Mouse (Mus musculus) thymus, postnatal 4 days (tissue): ENCODE measurements around the gene Kcnf1.

Experiments used
- DNase-seq: peaks from one replicate; pipeline ENCODE4 v3.0.0; 2021

Gene Kcnf1

DNA sequence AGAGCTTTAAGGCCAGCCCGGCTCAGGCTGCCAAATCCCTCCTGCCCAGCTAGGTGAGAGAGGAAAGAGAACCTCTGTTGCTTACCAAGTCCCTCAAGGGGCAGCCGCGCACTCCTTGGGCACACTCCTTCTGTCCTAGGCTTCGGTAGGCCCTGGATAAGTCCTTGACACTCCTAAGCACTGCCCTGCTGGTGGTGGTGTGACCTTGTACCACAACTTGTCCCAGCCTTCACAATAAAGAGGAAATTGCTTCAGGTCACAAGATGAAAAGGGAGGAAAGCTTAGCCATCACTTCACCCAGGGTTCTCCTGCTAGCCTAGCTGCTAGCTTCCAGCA, at the start of gene Kcnf1:
Gene Kcnf1 (minus strand): TSS at position 132 of the 336 bp plus-strand sequence.
- no peak for DNase-seq

DNA sequence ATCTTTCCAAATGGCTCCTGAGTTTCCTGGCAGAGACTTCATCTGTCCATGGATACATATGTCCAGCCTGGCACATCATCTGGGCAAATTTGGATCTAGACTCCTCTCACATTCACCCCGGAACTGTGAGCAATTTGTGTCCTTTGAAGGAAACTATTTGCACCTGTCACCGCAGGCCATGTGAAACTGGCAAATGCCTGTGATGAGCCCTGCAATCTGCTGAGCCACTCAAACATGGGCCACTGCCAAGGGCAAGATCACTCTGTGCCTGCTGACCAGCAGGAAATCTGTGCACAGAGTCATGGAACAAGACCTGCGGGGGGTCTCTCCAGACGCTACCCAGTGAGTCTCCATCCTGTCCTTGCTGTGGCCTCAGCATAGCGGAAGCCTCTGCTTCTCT, 48.3 kb upstream of the Kcnf1 start:
- no peak for DNase-seq

DNA sequence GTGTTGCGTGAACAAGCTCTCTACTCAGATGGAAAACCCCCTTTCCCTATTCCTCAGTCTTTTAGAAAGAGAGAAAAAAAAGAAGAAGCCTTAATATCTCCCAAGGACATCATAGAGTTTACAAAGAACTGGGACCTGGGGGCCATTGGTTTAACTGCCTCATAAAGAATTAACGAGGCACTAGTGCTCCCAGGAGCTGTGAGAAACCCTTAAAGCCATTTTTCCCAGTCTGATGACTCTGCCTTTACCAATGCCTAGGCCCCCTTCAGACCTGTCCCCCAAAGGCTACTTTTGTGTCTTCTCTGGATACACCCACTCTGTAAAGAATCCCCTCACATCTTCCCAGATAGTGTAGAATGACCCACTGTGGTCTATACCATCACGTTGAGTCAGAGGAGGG, 46.4 kb upstream of the Kcnf1 start:
- no peak for DNase-seq

DNA sequence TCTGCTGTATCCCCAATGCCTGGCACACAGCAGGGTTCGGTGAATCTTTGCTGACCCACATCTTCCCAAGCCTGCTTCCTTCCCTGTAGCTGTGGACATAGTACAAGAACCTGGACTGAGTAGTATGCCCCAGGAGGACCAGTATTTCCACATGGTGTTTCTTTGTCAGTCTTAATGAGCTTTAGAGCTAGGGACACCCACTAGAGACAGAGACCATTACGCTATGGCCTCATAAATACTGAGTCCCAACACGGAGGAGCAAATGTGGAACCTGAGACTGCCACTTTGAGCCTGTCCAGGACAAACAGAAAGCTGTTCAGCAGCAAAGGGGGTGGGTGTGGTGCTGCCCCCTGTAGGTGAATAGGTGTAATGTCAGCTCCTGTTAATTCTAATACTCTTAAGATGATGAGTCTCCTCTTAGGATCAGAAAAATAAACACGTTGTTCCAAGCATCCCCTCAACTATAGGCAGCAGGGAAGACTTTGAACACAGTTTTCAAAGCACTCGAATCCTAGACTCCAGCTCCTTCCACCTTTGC, 45.3 kb upstream of the Kcnf1 start:
- DNase-seq, result peak; percentile 38

DNA sequence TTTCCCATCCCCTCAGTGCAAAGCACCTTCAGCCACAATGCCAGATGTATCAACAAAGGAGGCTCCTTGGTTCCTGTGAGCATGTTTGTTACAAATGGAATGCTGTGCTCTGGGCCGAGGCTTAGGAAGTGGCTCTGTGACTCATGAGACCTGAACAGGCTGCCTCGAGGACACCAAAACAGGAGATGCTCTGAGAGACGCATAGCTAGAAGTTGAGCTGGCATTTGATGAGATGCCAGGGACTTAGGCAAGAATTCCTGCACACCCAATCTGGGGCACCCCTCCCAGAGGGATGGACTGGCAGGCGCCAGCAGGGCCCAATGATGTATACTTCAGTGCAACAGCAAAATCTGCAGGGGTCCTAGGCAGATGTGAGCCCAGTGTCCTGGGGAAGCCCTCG, 43.9 kb upstream of the Kcnf1 start:
- DNase-seq, result no peak

GRCm38 (mm10) chr12:17219107-17219506, 42.4 kb upstream of the Kcnf1 start:
- DNase-seq, result no peak

GRCm38 (mm10) chr12:17218390-17218789, 41.7 kb upstream of the Kcnf1 start:
- no peak for DNase-seq

- DNase-seq, result no peak
These were observed 39.1 kb upstream of the Kcnf1 start for GRCm38 (mm10) chr12:17215751-17216150.

DNA sequence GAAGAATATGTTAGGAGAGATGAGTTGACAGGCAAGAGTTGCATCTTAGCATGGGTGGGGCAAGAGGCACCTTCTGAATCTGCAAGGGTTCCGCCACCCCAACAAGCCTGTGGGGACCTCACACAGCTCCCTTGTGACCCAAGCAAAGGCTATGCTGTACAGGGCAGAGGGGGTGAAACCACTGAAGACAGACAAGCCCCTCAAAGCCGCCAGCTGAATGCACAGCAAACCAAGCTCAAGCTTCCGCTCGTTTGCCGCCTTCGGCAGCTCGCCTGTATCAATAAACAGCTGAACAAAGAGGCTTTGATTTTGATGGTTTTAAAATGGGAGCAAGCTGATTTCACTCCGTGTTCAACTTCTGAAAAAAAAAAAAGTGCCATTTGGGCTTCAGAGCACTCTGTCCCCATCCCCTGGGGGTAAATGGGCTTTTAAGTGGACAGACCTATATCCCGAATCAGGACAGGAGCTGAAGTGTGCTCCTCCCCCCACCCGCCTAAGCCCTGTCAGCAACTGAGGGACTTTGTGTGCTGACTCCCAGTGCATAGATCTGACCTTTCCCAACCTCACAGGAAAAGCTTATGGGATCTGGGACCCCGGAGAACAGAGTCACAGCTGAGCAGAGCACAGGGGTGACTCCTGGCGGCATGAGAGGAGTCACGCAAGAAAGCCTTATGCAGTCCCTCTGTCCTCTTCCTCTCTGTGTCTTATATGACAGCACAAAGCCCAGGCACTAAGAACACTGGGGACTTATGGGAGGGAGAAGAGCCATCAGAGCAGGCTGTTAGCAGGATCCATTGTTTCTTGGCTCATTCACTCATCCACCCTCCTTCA, 26.0 kb upstream of the Kcnf1 start:
- DNase-seq, result no peak

- no peak for DNase-seq
These were observed 21.9 kb upstream of the Kcnf1 start for GRCm38 (mm10) chr12:17198621-17199020.

DNA sequence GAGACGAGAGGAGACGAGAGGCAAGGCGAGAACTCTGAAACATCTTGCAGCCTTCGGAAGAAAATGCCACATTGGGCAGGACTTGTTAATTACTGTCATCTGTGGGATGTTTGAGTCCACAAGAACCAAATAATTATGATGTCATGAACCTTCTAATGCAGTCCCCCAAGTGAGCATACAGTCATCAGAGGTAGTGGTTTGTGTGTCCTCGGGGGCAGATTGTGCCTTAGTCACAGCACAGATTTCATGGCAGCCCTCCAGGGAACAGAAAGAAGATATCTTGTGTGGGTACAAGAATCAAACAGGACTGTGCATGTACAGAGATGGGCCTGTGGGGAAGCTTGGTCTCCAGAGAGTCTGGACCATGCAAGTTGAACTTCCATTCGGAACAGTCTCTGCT, 17.5 kb upstream of the Kcnf1 start:
- no peak for DNase-seq

DNA sequence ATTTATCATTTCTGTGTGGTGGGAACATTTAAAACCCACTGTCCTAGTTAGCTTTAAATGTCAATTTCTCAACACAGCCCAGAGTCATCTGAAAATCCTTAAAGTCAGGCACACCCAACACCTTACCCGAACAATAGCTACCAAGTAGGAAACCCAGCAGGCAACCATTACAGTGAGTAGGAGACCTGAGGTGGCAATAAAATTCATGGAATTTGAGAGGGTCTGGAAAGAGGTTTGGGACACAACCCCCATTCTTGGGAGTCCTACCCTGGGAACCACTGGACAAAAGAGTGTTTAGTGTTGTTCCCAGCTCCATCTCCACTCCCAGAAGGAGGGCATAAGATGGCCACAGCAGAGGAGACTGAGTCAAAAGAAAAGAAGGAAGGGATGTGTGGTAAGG, 16.6 kb upstream of the Kcnf1 start:
- no peak for DNase-seq

- DNase-seq, result no peak
These were observed 16.2 kb upstream of the Kcnf1 start for GRCm38 (mm10) chr12:17192887-17193286.

DNA sequence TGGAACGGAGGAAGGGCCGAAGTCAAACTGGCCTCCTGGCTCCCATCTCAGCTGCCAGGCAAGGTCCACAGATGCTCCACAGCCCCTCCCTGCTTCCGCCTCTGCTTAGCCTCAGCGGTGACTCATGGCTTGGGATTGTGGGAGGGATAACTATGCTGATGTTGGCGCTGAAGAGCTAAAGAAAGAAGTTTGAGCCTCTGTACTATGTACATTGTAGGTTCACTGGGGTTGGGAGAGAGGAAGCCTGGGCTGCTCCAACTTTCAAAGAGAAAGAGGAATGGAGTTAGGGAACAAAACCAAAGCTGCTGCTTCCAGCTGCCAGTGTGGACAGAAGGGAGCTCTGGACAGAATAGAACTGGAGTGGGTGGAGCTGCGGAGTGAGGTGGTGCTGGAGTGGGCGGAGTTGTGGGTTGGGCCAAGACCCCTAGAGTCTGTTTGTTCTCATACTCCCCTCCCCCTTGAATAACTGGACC, 7.7 kb upstream of the Kcnf1 start:
- DNase-seq, result no peak

DNA sequence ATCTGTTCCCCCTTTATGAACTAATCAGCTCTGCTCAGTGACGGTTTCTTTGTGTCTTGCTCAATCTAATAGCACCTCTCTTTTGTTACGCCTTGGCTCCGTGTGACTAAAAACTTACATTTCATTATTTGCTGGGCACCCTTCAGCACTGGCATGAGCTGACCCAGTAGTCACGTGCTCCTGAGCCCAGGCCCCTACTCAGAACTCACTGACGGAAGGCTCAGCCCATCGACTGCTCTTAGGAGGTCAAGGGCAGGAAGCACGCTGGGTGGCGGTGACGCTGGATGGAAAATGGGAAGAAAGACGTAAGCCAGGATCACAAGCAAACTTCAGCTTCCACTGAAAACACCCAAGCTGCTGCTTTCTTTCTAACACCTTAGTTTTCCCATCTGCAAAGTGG, 7.1 kb upstream of the Kcnf1 start:
- DNase-seq, result no peak

- DNase-seq, result peak; percentile 67
These were observed 489 bp downstream of the Kcnf1 start for GRCm38 (mm10) chr12:17176041-17176756.

- peak; percentile 19 for DNase-seq
These were observed 1.1 kb downstream of the Kcnf1 start for GRCm38 (mm10) chr12:17175531-17175951.

- no peak for DNase-seq
These were observed 1.6 kb downstream of the Kcnf1 start for GRCm38 (mm10) chr12:17175124-17175523.

- no peak for DNase-seq
These were observed 2.4 kb downstream of the Kcnf1 start for GRCm38 (mm10) chr12:17174134-17174893.

DNA sequence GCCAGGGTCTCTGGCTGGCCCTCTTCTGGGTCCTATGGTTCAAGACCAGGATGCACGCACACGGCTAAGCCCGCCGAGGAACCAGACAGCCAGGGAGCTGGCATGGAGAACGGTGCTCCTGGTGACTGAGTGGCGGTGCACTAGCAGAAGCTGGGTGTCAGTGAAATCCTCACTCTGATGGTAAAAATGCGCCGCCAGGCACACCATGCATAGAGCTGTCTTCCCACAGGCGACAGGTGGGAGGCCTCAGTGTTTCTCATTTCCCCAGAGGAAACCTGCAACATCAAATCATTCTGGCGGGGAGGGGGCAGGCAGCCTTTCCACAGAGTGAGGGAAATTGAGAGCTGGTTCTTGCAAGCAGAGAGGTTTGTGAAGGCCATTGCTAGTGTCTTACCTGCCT, 6.3 kb downstream of the Kcnf1 start:
- DNase-seq, result no peak

DNA sequence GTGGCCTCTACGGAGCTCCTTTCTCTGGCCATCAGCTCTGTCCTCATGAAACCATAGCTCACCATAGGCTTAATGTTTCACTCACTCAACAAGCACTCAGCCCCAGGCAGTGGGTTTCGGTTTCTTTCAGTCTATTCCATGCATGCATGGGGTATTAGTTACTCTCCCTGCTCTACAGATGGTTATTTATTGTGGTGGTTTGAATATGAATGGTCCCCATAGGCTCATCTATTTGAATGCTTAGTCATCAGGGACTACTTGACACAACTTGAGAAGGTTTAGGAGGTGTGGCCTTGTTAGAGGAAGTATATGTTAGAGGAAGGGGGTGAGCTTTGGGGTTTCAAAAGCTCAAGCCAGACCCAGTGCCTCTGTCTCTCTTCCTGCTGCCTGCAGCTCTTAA, 10.6 kb downstream of the Kcnf1 start:
- no peak for DNase-seq

DNA sequence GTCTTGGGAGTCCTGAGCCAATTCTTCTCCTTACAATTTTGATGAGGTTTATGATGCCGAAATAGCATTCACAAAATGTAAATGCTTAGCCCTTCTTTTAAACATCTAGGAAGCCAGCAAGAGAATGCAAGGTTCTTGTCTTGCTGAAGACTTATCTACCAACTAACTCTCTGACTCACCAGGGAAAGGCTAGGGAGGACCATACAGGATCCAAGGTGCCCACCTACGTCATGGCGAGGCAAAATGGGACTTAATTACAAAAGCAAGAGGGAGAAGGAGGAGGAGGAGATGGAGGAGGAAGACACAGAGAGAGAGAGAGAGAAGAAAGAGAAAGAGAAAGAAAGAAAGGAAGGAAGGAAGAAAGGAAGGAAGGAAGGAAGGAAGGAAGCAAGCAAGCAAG, 12.7 kb downstream of the Kcnf1 start:
- no peak for DNase-seq

- DNase-seq, result no peak
These were observed 17.1 kb downstream of the Kcnf1 start for GRCm38 (mm10) chr12:17159549-17159948.
